Mouse (Mus musculus) liver (tissue): ENCODE data around the gene Arhgap20.

Experiments used
- DNase-seq: peaks from one replicate; pipeline ENCODE4 v3.0.0-alpha.2; 2020; ENCODE audit warnings: mixed read lengths

Gene Arhgap20

GRCm38 (mm10) chr9:51764921-51765416 lies at the start of gene Arhgap20:
Gene Arhgap20, plus strand, starts transcription at chr9:51765337.
- peak; percentile 79 for DNase-seq

- no peak for DNase-seq
Measured at GRCm38 (mm10) chr9:51718793-51719192, 46.3 kb upstream of the Arhgap20 start.

GRCm38 (mm10) chr9:51727960-51728359 lies 37.2 kb upstream of the Arhgap20 start:
- no peak for DNase-seq

GRCm38 (mm10) chr9:51735180-51736034 lies 29.7 kb upstream of the Arhgap20 start:
- DNase-seq: peak; percentile 5

GRCm38 (mm10) chr9:51736750-51737368 lies 28.3 kb upstream of the Arhgap20 start:
- no peak for DNase-seq

- no peak for DNase-seq
Measured at GRCm38 (mm10) chr9:51738349-51738748, 26.8 kb upstream of the Arhgap20 start.

- no peak for DNase-seq
Measured at GRCm38 (mm10) chr9:51739826-51740225, 25.3 kb upstream of the Arhgap20 start.

GRCm38 (mm10) chr9:51750144-51750543 lies 15.0 kb upstream of the Arhgap20 start:
- DNase-seq: no peak

- no peak for DNase-seq
Measured at GRCm38 (mm10) chr9:51761003-51761402, 4.1 kb upstream of the Arhgap20 start.

- DNase-seq: no peak
Measured at GRCm38 (mm10) chr9:51764041-51764875, 879 bp upstream of the Arhgap20 start.

GRCm38 (mm10) chr9:51765417-51766174 lies 459 bp downstream of the Arhgap20 start:
- peak; percentile 4 for DNase-seq

- DNase-seq: peak; percentile 20
Measured at GRCm38 (mm10) chr9:51766175-51767062, 1.3 kb downstream of the Arhgap20 start.

GRCm38 (mm10) chr9:51774201-51774600 lies 9.1 kb downstream of the Arhgap20 start:
- no peak for DNase-seq

GRCm38 (mm10) chr9:51776459-51776858 lies 11.3 kb downstream of the Arhgap20 start:
- DNase-seq: no peak

GRCm38 (mm10) chr9:51777180-51777579 lies 12.0 kb downstream of the Arhgap20 start:
- no peak for DNase-seq

- no peak for DNase-seq
Measured at GRCm38 (mm10) chr9:51779232-51779631, 14.1 kb downstream of the Arhgap20 start.

GRCm38 (mm10) chr9:51781092-51781491 lies 16.0 kb downstream of the Arhgap20 start:
- DNase-seq: no peak

GRCm38 (mm10) chr9:51787380-51787779 lies 22.2 kb downstream of the Arhgap20 start:
- no peak for DNase-seq

- DNase-seq: no peak
Measured at GRCm38 (mm10) chr9:51788466-51788865, 23.3 kb downstream of the Arhgap20 start.

GRCm38 (mm10) chr9:51795206-51795605 lies 30.1 kb downstream of the Arhgap20 start:
- DNase-seq: no peak

GRCm38 (mm10) chr9:51798251-51798650 lies 33.1 kb downstream of the Arhgap20 start:
- DNase-seq: no peak
